In genomic region chr6:89583170-89583569, GRCm38 (mm10) we compare ENCODE assay signal across 17 mouse cellular contexts.
"Had no signal": no experiment of that assay in that cellular context is flagged by ENCODE, and none has a peak within 500 bp of the region (broad histone marks: within the 10 kb centered on the region; RNA-seq: fewer than 3 reads in every experiment).

No protein-coding gene starts in this region.

- ATAC-seq: hindbrain, postnatal 0 days; intestine, embryonic 16.5 days; liver, embryonic 12.5 days had no signal

- DNase-seq: gastrocnemius, postnatal 14 days; gastrocnemius, postnatal 36 days; heart, adult 11 months; heart, adult 2 months; heart, postnatal 14 days; heart, postnatal 36 days; kidney, adult 11 months; kidney, adult 2 months; kidney, adult 9 months; kidney, postnatal 14 days; kidney, postnatal 36 days; layer of hippocampus, adult 9-11 months; layer of hippocampus, postnatal 36 days; left cerebral cortex, postnatal 4 days had no signal
